Comparison of ENCODE assay signal across 15 mouse cellular contexts in the genomic region with DNA sequence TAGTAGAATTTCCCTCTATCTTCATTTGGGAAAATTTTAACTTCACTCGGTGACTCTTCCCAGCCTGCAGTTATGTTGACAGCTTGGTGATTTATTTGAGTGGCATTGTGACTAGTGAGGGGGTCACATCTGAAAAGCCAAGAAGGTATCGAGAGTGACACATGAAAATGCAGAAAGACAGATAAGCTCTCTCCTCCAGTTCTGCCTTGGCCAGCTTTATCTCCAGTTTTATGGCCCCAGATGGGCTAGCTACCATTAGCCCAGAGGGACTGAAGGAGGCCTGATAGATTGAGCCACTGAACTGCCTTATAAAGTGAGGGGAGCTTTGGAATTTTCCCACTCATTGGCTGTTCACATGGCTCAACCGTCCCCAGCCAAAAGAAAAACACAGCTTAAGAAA.
A peak's percentile ranks its signal among the peaks of the same experiment; 100 is the strongest.
DNase-seq lines count a peak whose midpoint lies in the region; ATAC-seq and TF ChIP-seq lines count a peak whose summit lies in the region.
"Had no signal": no experiment of that assay in that cellular context is flagged by ENCODE, and none has a peak within 500 bp of the region (broad histone marks: within the 10 kb centered on the region; RNA-seq: fewer than 3 reads in every experiment).

No protein-coding gene starts in this region.

- WGBS in heart, embryonic 13.5 days: 16% methylated on average over 3 of the region's 3 CpGs
- 43% methylated on average over 3 of the region's 3 CpGs for WGBS in liver, postnatal 0 days (ENCODE audit: insufficient replicate concordance)

- H3K4me3 ChIP-seq in heart, embryonic 13.5 days: no peak overlapping the region
- no peak overlapping the region for H3K4me3 ChIP-seq in embryonic fibroblast, embryonic 13.5 days (ENCODE audit: insufficient read depth, low read length)
- H3K4me3 ChIP-seq in liver, postnatal 0 days (ENCODE audit: low read depth, low read length): no peak overlapping the region
- H3K4me3 ChIP-seq: neural tube, embryonic 15.5 days had no signal

- peaks cover 20% of the 10 kb centered on the region for H3K27me3 ChIP-seq in heart, embryonic 13.5 days (replicated peaks)
- no peaks in the 10 kb centered on the region for H3K27me3 ChIP-seq in liver, postnatal 0 days (ENCODE audit: insufficient read depth, low read length)
- H3K27me3 ChIP-seq: neural tube, embryonic 15.5 days; Patski had no signal

- peak overlapping the region; percentile 29; the same call in 1 of the 2 replicates for H3K27ac ChIP-seq in heart, embryonic 13.5 days (replicated peaks)
- H3K27ac ChIP-seq in embryonic fibroblast, embryonic 13.5 days (ENCODE audit: insufficient read depth, low read length): peak overlapping the region; percentile 94
- H3K27ac ChIP-seq in liver, postnatal 0 days (ENCODE audit: low read depth): no peak overlapping the region
- H3K27ac ChIP-seq: kidney, postnatal 0 days; neural tube, embryonic 15.5 days had no signal

- no peak for TF ChIP-seq CTCF in embryonic fibroblast, embryonic 13.5 days (IDR thresholded peaks at IDR 0.05; ENCODE audit: borderline replicate concordance, insufficient read depth, low read length)
- TF ChIP-seq CTCF in liver, postnatal 0 days (IDR thresholded peaks at IDR 0.05; ENCODE audit: low read depth): no peak

- no peak for TF ChIP-seq POLR2A in embryonic fibroblast, embryonic 13.5 days (IDR thresholded peaks at IDR 0.05; ENCODE audit: low read depth, low read length)

- no peaks in the 10 kb centered on the region for H3K9me3 ChIP-seq in heart, embryonic 13.5 days
- no peaks in the 10 kb centered on the region for H3K9me3 ChIP-seq in liver, postnatal 0 days (ENCODE audit: low read length)
- H3K9me3 ChIP-seq: neural tube, embryonic 15.5 days had no signal

- peak; percentile 84 for TF ChIP-seq EP300 in liver, postnatal 0 days (IDR thresholded peaks at IDR 0.05; ENCODE audit: low read depth)

- DNase-seq in heart, adult 8-10 months (ENCODE audit: low spot score): no peak
- DNase-seq in adipocyte (ENCODE audit: low spot score): peak; percentile 4
- no peak for DNase-seq in liver, postnatal 0 days
- no peak for DNase-seq in thymus, adult 18-20 months
- no peak for DNase-seq in adrenal gland, postnatal 14 days
- DNase-seq in thymus, postnatal 0 days (ENCODE audit: low spot score): no peak
- DNase-seq: adrenal gland, postnatal 10 days; cerebellum, adult 8-10 months; heart, postnatal 36 days; lung, postnatal 10 days had no signal

- H3K4me2 ChIP-seq in heart, embryonic 13.5 days: no peak overlapping the region
- H3K4me2 ChIP-seq in liver, postnatal 0 days (ENCODE audit: low read depth, low read length): no peak overlapping the region
- H3K4me2 ChIP-seq: neural tube, embryonic 15.5 days had no signal

- ATAC-seq in heart, embryonic 13.5 days (ENCODE audit: extremely low read depth, insufficient number of reproducible peaks, low FRiP score, low TSS enrichment): no peak; the same call in 1 of the 2 replicates
- peak; percentile 90 for ATAC-seq in liver, postnatal 0 days
- ATAC-seq: Patski had no signal

- no peaks in the 10 kb centered on the region for H3K36me3 ChIP-seq in heart, embryonic 13.5 days
- no peaks in the 10 kb centered on the region for H3K36me3 ChIP-seq in liver, postnatal 0 days (replicated peaks; ENCODE audit: insufficient read depth, low read length)
- H3K36me3 ChIP-seq: neural tube, embryonic 15.5 days had no signal

- peaks cover 32% of the 10 kb centered on the region for H3K4me1 ChIP-seq in heart, embryonic 13.5 days
- H3K4me1 ChIP-seq in embryonic fibroblast, embryonic 13.5 days (ENCODE audit: control insufficient read depth, insufficient read depth, low read length): peaks cover 12% of the 10 kb centered on the region
- peaks cover 8% of the 10 kb centered on the region for H3K4me1 ChIP-seq in liver, postnatal 0 days (ENCODE audit: insufficient read depth)

- no peak overlapping the region for H3K9ac ChIP-seq in heart, embryonic 13.5 days
- no peak overlapping the region for H3K9ac ChIP-seq in liver, postnatal 0 days (replicated peaks)
- H3K9ac ChIP-seq: neural tube, embryonic 15.5 days had no signal
